Mouse (Mus musculus) right cerebral cortex, postnatal 10 days (tissue): ENCODE measurements around the gene Gpr87.

Experiments used
- DNase-seq, 2 experiments: peaks; one replicate each; pipeline ENCODE4 v3.0.0; 2021; ENCODE audit warnings: low spot score in 2 of 2

Gene Gpr87

DNA sequence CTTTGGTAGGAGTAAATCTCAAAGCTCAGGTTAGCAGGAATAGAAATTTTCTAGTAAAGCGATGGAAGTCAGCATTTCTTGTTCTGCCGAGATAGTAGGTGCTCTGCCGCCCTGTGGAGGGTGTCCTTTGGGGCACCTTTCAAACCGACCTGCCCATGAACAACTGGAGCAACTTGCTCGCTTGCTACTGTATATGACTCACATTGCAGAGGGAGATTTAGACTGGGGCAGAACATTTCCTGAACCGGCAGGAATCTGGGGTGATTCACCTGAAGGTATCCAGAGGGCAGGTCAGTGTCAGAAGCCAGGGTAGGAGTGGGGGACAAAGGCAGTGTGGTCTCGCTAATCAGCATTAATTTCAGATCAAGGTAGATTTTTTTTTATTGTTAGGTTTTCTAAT lies at the start of gene Gpr87:
TSS of gene Gpr87 (minus strand) at position 167 of the 400 bp plus-strand sequence.
- no peak for DNase-seq

DNA sequence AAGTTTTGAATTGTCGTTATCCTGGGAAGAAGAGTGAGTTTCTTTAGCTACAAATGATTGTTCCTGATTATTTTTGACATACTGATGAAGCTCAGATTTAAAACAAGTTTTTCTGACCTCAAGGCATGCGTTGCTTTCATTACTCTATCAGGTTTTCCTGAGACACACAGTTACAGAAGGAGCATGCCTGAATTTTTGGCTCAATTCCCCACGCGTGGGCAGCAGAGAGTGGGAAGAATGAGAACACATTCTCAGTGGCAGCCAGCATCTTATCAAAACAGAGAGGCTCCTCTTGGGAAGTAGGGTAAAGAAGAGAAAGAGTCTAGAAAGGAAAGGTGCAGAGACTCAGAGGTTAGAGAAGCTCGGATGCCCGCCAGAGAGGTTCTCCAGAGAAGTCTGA lies 48.5 kb upstream of the Gpr87 start:
- peak; percentile 85 to 87 for DNase-seq

DNA sequence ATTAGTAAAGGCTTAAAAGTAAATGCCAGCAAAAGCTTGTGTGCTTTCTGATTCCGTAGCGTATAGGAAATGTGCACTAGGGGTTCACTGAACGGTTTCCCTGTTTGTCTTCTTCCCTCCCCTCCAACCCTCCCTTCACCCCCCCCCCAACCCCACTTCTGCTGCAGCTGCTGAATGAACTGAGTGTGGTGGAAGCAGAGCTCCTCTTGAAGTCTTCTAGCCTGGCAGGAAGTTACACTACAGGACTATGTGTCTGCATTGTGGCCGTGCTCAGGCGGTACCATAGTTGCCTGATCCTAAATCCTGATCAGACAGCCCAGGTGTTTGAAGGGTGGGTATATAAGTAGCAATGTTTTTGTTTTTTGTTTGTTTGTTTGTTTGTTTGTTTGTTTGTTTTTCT lies 40.0 kb upstream of the Gpr87 start:
- DNase-seq: no peak

DNA sequence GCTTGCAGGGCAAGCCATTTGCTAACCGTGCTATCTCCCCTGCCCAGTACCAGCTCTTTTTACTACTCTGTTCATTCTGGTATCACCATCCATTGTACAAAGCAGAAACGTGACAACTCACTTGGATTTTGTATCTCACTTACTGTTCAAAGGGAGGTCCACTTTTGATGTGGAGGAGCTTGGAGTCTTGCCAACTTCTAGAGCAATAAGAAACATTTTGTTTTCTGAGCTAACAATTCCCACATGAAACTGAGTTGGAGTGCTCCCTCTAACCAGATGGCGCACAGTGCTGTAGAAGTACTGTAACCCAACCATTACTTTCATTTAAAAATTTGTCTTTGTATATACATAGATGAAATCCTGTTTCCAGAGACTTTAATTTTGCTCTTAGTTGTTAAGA lies 36.0 kb upstream of the Gpr87 start:
- no peak for DNase-seq

DNA sequence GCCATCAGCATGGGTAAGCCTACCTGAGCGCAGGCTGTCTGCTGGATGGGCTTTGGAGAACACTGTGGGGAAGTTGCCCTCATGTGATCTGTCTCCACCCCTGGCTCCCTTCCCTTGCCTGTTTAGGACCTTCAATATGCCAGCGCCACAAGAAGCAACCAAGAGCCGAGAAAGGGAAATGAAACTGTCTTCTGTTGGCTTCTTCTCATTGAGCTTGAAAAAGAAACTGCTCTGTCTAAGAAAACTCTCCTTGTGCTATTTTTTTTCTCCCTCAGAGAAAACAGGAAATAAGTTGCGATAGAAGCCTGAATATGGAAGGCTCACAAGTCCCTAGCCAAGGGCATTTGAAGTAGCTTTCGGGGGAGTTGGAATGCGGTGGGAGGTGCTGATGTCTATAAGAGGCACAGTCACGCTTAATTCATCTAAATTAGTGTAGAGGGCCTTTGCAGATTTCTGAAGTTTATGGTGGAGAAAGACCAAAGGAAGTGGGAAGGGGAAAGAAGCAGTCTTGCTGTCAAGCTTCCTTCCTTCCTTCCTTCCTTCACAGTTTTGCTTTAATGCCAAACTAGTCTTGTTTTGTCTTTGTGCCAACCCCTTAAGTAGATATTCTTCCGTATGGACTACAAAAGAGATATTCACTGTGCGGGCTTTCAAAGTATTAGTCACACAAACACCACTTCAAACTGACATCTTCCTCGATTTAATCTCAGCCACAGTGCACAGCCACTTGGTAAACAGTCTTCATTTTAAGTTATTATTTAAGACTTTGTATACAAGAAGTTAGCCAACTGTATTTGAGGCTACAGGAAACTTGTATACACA lies 34.0 kb upstream of the Gpr87 start:
- DNase-seq: peak in 1 of 2 experiments; percentile 62

DNA sequence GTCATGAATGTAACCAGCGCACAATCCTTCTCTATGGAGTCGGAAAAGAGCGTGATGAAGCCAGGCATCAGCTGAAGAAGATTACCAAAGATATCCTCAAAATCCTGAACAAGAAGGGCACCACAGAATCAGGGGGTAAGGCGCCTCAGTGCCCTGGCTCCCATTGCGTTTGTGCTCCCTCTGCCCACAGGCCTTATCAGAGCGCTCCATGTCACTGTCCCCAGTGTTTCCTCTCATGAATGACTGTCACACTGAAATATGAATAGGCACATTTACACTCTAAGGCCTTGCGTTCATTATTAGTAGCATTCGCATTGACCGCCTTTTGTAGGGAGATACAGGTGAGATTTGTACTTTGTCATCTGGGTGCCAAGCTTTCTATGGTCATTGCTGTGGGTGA lies 32.8 kb upstream of the Gpr87 start:
- peak in 1 of 2 experiments; percentile 17 for DNase-seq

DNA sequence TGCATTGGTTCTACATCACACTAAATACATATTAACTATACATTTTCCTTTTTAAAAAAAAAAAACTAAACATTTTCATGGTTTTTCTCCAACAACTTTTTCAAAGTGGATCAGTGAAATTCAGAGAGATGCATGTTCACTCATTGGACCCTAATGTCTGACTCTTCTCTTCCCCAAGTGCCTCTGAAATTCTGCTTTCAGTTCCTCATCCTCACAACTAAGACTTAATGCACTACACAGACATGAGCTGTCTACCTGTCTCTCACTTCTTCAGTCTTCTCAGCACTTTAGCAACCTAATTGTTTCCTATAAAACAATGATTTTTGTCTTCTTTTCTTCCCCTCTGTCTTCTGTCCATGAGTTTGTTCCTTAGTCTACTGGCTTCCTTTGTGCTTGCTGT lies 30.5 kb upstream of the Gpr87 start:
- no peak for DNase-seq

DNA sequence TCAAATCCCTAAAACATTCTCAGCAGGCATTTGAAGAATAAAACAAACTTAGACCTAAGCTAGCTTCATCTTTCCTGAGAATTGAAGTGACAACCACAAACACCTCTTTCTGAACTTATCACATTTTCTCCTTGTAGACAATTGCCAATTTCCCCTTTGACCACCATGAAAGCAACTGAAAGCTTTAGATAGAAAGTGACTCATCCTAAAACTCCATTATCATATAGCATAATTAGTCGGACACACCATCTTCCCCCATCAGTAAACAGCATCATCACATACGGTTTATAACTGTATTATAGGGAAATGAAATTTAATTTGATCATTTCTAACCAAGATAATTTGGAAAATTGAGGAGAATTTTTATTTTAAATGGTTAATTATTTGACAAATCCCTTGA lies 27.4 kb upstream of the Gpr87 start:
- DNase-seq: no peak

DNA sequence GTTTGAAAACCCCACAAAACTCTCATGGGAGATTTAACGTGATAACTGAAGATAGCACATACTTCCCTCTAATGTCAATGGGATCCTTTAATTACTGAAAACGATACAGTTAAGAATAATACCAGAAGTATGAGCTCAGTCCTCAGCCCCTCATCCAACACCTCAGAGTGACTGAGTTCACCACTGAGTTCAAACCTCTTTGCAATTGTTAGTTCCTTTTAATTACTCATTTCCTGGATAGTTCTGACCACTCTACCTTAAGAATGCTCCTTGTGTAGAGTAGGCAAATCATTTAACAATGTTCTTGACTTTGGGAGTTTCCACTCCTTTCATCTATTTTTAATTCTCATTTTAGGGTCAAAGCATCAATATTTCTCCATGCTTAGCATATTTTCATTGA lies 24.4 kb upstream of the Gpr87 start:
- no peak for DNase-seq

DNA sequence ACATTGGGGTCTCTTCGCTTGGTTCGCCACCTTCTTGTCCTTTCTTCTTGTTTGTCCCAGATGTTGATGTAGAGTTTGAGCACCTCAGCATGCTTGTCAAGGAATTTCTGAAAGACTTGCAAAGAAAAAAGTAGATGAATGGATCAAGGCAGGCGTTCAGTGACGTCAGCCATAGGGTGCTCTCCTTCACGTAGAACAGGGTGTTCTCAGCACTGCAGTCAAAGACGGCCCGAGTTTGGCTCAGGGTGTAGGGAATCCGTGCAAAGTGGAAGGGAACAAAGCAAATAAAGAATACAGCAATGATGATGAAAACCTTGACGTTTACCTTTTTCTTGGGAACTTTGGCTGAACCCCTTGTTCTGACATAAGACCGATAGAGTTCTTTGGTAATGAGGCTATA lies 22.3 kb upstream of the Gpr87 start:
- no peak for DNase-seq

DNA sequence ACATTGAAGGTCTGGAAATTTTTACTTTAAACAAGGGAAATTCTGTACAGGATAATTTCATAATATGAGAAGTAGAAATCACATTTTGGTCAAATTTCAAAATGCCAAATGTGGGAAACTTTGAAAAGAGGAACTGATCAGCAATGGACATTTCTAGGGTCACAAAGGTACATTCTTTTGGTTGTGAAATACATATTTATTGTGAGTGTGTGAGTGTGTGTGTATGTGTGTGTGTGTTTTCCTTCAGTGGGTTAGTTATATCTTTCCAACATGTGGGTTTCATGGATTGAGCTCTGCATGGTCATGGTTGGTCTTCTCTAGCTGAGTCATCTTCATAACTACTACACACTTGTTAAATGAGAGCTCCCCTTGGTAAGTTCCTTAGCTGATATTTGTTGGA lies 17.5 kb upstream of the Gpr87 start:
- DNase-seq: no peak

DNA sequence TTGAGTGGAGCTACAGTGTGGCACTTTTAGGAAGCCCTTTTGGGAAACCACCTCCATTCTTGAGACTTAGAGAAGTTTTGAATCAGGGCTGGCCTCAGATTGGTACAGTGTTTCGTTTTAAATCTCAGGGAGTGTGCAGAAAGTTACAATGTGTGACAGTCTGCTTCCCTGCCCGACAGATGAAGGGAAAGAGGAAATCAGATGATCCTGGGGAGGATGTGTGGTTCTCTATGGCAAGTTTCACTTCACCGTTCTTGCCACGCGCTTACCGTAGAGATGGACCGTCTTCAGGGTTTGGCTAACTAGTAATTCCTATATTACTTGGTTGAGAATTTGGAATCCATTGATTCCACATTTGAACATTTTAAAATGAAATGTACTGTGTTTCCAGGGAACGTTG lies 16.9 kb upstream of the Gpr87 start:
- no peak for DNase-seq

DNA sequence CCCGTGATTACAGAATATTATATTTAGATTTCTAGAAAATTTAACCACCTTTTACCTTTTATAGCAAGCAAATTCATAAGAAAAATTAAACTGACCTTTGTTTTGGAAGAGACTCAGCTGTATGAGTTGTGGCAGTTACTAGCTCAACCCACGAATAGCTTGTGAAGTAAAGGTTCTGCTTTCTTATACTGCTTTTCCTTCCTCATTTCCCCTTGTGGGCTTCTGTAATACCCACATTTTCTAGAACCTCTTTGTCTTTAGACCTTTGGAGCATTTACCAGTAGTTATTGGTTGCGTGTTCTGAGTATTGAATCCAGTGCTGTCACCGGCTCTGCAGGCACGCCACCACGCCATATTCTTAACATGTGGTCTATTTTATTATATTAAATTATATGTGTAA lies 15.8 kb upstream of the Gpr87 start, which contains the start of gene P2ry13:
TSS of gene P2ry13 (minus strand) at position 156 of the 400 bp plus-strand sequence.
- no peak for DNase-seq

DNA sequence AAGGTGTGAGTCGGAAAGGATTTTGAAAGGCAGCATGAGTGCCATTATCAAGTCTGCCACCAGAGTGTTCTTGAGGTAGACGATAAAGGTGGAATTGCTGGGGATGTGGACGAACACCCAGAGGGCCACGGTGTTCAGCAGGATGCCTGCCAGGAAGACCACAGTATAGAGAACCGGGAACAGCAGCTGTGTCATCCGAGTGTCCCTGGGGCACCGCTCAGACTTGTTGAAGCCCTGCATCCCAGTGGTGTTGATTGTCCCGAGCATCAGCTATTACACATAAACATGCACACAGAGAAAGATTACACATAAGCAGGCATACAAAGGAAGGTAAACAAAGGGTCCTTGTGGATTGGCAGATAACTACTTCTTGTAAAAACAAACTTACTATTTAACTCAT lies 15.2 kb upstream of the Gpr87 start:
- DNase-seq: no peak

DNA sequence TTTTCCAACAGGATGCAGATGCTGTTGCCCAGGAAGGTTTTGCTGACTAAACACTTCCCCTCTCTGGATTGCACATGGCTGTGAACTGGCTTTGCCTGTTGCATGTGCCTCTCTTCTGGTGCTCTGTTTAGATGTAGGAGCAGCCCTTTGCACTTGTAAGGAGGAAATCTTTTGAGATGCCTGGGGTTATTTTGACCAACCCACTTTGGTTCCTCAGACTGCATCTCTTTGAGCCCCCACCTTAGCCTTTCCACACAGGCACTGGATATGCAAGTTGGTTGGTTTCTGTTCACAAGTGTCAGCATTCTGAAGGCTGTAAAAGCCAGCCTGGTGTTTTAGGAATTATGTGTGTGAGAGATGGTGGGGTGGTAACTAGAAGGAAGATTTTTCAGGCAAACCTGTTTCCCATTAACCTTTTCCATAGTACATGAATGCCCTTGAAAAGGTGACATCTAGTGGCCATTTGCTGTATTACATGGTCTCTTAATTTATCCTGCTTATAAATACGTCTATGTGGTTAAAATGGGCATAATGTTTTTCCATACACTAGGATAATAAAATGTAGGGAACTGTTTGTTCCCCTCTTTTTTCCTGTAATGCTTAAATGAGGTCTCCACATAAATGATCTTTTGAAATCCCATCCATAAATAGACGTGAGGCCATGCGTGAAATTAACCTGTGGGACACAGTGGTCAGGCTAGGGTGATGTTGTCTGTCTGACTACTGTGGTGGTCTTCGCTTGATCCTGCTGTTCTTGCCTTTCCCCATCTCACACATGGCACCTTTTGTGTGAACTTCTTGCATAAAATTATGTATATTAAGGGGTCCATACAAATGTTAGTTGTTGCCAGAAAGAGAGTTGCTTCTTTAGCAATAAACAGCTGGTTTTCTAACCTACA lies 14.0 kb upstream of the Gpr87 start:
- DNase-seq: no peak

DNA sequence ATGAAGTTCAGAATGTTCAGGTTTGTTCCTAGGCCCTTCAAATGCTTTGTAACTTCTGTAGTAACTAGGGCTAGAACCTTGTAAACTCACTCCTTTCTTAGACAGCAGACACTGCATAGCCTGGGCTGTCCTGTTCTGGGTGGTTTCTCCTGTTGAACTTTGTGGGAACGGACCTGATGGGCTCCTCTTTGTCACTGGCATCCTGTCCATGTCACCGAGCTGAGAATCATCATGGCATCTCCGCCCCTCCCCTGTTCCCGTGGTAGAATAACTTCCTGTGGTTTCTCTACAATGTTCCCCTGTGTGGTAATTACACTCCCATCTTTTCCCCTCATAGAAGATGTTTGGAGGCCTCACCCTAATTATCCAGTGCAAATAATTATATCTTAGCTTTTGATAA lies 11.0 kb upstream of the Gpr87 start:
- no peak for DNase-seq

DNA sequence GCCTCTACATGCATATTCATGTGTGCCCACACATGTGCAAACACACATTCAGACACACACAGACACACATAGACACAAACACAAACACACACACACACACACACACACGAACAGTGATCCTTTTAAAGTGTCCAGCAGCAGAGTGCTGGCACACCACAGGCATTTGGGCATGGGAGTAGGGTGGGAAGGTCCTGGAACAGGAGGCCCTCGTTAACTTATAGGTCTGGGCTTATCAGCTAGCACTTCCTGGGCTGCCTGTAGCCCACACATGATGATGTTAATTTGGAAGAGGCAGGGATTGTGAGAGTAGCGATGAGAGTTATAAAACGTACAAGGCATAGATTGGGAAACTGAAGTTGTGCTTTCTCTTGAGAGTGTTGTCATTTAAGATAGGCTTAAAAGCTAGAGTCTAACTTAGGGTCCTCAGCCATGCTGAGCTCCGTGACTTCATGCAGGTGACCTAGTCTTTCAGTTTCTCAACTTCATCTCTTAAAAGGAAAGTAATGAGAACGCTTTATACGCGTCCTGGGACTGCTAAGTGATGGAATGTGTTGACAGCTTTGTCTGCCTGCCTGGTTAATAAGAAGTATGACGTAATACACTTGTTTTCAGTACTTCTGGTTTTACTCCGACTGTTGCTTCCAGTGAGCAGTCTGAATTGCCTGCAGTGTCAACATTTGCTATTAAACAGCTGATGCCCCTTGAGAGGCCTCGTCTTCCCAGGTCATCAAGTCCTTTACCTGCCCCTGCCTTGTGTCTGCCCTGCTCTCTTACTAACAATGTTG lies 10.0 kb upstream of the Gpr87 start:
- no peak for DNase-seq

DNA sequence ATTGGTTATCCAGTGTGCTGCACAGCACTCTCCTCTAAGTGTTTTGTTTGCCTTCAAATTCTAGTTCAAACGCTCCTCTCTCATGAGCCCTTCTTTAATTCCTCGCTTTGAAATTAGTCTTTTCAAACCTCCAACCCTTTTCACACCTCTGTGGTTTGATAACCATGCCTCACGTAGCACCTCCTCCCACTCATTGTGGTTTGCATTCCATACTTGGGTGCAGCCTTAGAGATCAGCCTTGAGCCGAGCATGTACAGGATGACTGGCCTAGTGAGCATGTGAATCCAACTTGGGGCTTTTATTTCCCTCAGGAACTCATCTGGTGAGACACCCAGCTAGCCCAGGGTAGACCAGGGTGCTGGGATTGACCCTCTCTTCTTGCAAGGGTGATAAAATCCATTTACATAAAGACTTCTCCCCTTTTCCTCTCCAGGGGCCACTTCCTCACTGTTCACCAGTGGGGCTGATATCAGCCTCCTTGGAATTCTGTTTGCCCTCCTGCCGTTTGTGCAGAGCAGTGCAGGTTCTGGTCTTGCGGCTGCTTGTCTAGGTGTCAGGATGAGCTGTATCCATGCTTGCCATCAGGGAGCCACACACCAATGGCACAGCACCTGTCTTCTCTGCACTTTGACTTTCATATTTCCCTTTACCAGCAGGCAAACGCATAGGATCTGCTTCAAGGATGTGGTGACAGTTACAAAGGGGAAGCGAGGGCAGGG lies 9.1 kb upstream of the Gpr87 start:
- no peak for DNase-seq

DNA sequence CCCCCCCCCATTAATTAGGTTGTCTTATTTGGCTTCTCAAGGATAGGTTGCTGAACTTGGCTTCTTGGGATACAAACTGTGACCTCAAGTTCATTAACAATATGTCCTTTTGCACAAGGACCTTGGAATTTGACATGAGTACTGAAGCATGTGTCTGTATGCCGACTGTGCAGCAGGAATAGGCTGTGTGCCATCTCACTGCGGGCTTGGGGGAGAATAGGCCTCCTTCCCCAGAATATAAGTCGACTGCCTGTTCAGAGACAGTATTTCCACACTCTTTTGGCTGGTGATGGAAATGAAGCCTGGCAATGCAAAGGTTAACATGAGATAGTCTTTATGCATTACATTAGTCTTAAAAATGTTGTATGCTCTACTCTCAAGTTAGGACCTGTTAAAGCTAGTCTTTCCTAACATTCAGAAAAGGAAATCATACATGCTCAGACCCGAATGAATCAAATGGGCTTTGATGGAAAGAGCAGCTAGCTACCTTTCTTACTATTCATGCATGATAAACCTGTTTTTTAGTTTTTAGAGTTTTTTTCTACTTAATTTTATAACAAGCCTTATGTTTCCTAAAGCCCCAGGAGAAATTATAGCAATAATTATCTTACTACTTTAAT lies 2.5 kb upstream of the Gpr87 start:
- no peak for DNase-seq

DNA sequence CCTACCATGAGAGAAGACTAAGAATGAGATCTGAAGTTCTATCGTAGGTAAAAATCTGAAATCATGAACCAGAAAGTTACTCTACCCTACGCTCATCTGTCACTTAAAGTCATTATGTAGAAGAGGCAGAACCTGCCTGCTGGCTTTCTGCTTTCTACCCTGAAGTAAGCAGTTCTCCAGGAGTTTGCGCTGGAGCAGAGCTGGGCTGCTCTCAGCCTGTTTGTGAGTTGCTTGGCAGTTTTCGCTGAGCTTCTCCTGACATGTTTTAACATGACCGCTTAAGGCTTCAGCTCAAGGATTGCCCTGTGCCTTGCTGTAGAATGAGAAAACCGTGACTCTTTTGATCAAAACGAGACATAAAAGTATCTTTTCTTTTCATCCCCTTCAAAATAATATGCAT lies 805 bp downstream of the Gpr87 start:
- DNase-seq: no peak

DNA sequence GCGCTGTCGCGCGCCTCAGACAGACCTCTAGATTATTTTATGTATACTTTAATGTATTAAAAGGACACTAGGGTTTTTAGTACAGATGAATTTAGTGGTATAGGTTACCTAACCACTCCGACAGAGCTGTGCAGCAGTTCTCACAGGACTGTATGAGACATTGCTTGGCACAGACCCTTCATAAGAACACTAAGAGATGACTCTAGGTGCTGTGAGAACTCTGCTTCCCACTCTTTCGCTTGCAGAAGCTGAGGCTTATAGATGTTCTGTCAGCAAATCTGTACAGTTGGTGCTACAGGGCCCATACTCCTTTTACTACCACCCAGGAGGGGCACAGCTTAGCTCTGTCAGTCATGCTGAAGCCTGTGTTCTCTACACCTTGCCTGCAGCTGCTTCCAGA lies 3.2 kb downstream of the Gpr87 start:
- no peak for DNase-seq
